Mouse (Mus musculus): ENCODE results near the gene Fam126a. TPM values are rescaled to one million over a fixed set of nuclear protein-coding genes. Genes with fewer than 3 reads are reported as not detected.

Fam126a gene
- polyA plus RNA-seq, 1 experiment from 2014 or later, result 29.2 TPM

Other genes starting within 250 kb of the Fam126a start
- 34.5 and 38.2 TPM in 2 replicates for gene Pus7, start 247.0 kb downstream of the Fam126a start, polyA plus RNA-seq (2014; fragmentation: Nextera tagmentation; extraction: Ambion mirVana)
- gene Rint1, start 243.0 kb downstream of the Fam126a start, polyA plus RNA-seq (2014; fragmentation: Nextera tagmentation; extraction: Ambion mirVana), result 31.2 and 33.6 TPM in 2 replicates
- gene Tomm7, start 186.5 kb downstream of the Fam126a start, polyA plus RNA-seq (2014; fragmentation: Nextera tagmentation; extraction: Ambion mirVana), result 145 and 153 TPM in 2 replicates
- gene Klhl7, start 69.9 kb upstream of the Fam126a start, polyA plus RNA-seq (2014; fragmentation: Nextera tagmentation; extraction: Ambion mirVana), result 59.5 and 60.0 TPM in 2 replicates
- 21.1 and 24.9 TPM in 2 replicates for gene Nupl2, start 134.3 kb upstream of the Fam126a start, polyA plus RNA-seq (2014; fragmentation: Nextera tagmentation; extraction: Ambion mirVana)